Mouse (Mus musculus): ENCODE measurements around the gene Dera.

The Dera gene

GRCm38 (mm10) chr6:137804606-137805005, 50.3 kb downstream of the Dera start:
- DNase-seq (ENCODE audit: extremely low spot score, low read depth, low spot score): no peak

- DNase-seq (ENCODE audit: extremely low spot score, low read depth, low spot score): no peak
Observed at GRCm38 (mm10) chr6:137806342-137806741, 52.0 kb downstream of the Dera start.

- no peak for DNase-seq (ENCODE audit: extremely low spot score, low read depth, low spot score)
Observed at GRCm38 (mm10) chr6:137806806-137807205, 52.5 kb downstream of the Dera start.

- DNase-seq (ENCODE audit: extremely low spot score, low read depth, low spot score): no peak
Observed at GRCm38 (mm10) chr6:137807296-137807695, 53.0 kb downstream of the Dera start.

- no peak for DNase-seq (ENCODE audit: extremely low spot score, low read depth, low spot score)
Observed at GRCm38 (mm10) chr6:137808706-137809105, 54.4 kb downstream of the Dera start.

- DNase-seq (ENCODE audit: extremely low spot score, low read depth, low spot score): no peak
Observed at GRCm38 (mm10) chr6:137810136-137810535, 55.8 kb downstream of the Dera start.

GRCm38 (mm10) chr6:137814006-137814405, 59.7 kb downstream of the Dera start:
- DNase-seq (ENCODE audit: extremely low spot score, low read depth, low spot score): no peak

- DNase-seq (ENCODE audit: extremely low spot score, low read depth, low spot score): no peak
Observed at GRCm38 (mm10) chr6:137816508-137816907, 62.2 kb downstream of the Dera start.

GRCm38 (mm10) chr6:137822550-137822949, 68.2 kb downstream of the Dera start:
- no peak for DNase-seq (ENCODE audit: extremely low spot score, low read depth, low spot score)

GRCm38 (mm10) chr6:137824046-137825021, 70.0 kb downstream of the Dera start:
- no peak for DNase-seq (ENCODE audit: extremely low spot score, low read depth, low spot score)

GRCm38 (mm10) chr6:137825022-137825613, 70.8 kb downstream of the Dera start:
- DNase-seq (ENCODE audit: extremely low spot score, low read depth, low spot score): no peak

GRCm38 (mm10) chr6:137829056-137829776, 74.9 kb downstream of the Dera start:
- DNase-seq (ENCODE audit: extremely low spot score, low read depth, low spot score): no peak

GRCm38 (mm10) chr6:137836799-137837198, 82.5 kb downstream of the Dera start:
- no peak for DNase-seq (ENCODE audit: extremely low spot score, low read depth, low spot score)

GRCm38 (mm10) chr6:137843337-137843736, 89.0 kb downstream of the Dera start:
- DNase-seq (ENCODE audit: extremely low spot score, low read depth, low spot score): no peak

GRCm38 (mm10) chr6:137857198-137858194, 103.2 kb downstream of the Dera start:
- no peak for DNase-seq (ENCODE audit: extremely low spot score, low read depth, low spot score)

- DNase-seq (ENCODE audit: extremely low spot score, low read depth, low spot score): no peak
Observed at GRCm38 (mm10) chr6:137869903-137870580, 115.7 kb downstream of the Dera start.

GRCm38 (mm10) chr6:137870667-137871066, 116.3 kb downstream of the Dera start:
- no peak for DNase-seq (ENCODE audit: extremely low spot score, low read depth, low spot score)

- peak; percentile 33 for DNase-seq (ENCODE audit: extremely low spot score, low read depth, low spot score)
Observed at GRCm38 (mm10) chr6:137872055-137872735, 117.8 kb downstream of the Dera start.

All from hindlimb bud, embryonic 11.5 days (tissue).